Mouse (Mus musculus) midbrain, embryonic 15.5 days (tissue): ENCODE data around the gene Mcm2. TPM values are rescaled to one million over a fixed set of nuclear protein-coding genes. Genes with fewer than 3 reads are reported as not detected.

Experiments
- ATAC-seq: fragments of 200-750 bp; cut with Nextera tagmentation; replicated peaks from 2 replicates; pipeline ENCODE4 v1.8.0; 2017; ENCODE audit warnings: moderate TSS enrichment
- H3K27ac ChIP-seq: fragments of 300-500 bp; sonication (generic); 2 replicates; pipeline ENCODE4 v1.5.1; 2015; ENCODE audit warnings: mild to moderate bottlenecking, inconsistent platforms
- H3K27me3 ChIP-seq: fragments of 300-500 bp; sonication (generic); replicated peaks from 2 replicates; pipeline ENCODE4 v1.6.1; 2015; ENCODE audit warnings: inconsistent platforms
- H3K36me3 ChIP-seq: fragments of 300-500 bp; sonication (generic); replicated peaks from 2 replicates; pipeline ENCODE4 v1.6.1; 2015; ENCODE audit warnings: inconsistent platforms
- H3K4me1 ChIP-seq: fragments of 300-500 bp; sonication (generic); 2 replicates; pipeline ENCODE4 v1.6.1; 2015; ENCODE audit warnings: inconsistent platforms
- H3K4me2 ChIP-seq: fragments of 300-500 bp; sonication (generic); 2 replicates; pipeline ENCODE4 v1.6.1; 2015; ENCODE audit warnings: inconsistent platforms, mild to moderate bottlenecking, moderate library complexity
- H3K4me3 ChIP-seq: fragments of 300-500 bp; sonication (generic); 2 replicates; pipeline ENCODE4 v1.5.1; 2015; ENCODE audit warnings: mild to moderate bottlenecking, inconsistent platforms
- H3K9ac ChIP-seq: fragments of 300-500 bp; sonication (generic); 2 replicates; pipeline ENCODE4 v1.6.1; 2015; ENCODE audit warnings: mild to moderate bottlenecking, inconsistent platforms
- H3K9me3 ChIP-seq: fragments of 300-500 bp; sonication (generic); 2 replicates; pipeline ENCODE4 v1.6.1; 2016; ENCODE audit warnings: inconsistent platforms
- WGBS: fragments of 180-500 bp; shearing (Covaris S2); methylation state at CpG from one replicate; pipeline ENCODE4 v1.1.7; 2015; ENCODE audit warnings: mixed read lengths; 5-methylcytosine and 5-hydroxymethylcytosine counted together
- polyA plus RNA-seq: library from polyadenylated mRNA; unstranded; fragments of >200 nt; fragmentation: Nextera tagmentation; extraction: Ambion mirVana; gene quantifications from 2 replicates; pipeline ENCODE4 v1.2.1, GENCODE M21; 2015

The Mcm2 gene
- 24.7 and 28.8 TPM in 2 replicates for polyA plus RNA-seq

GRCm38 (mm10) chr6:88898534-88899048 is at the start of gene Mcm2:
Gene Mcm2 (minus strand): TSS chr6:88898780.
- Histone ChIP-seq H3K9ac (peak within 1 kb of the TSS; percentile 44), H3K27ac (peak within 1 kb of the TSS; percentile 52), H3K4me2 (peak within 1 kb of the TSS; percentile 71), H3K9me3 (no peaks in the 10 kb centered on the region), H3K27me3 (no peaks in the 10 kb centered on the region), H3K36me3 (no peaks in the 10 kb centered on the region), H3K4me1 (peaks cover 22% of the 10 kb centered on the region), H3K4me3 (peak within 1 kb of the TSS; percentile 49)
- ATAC-seq: peak; percentile 69
- under 1% methylated on average over 33 of the region's 33 CpGs for WGBS

DNA sequence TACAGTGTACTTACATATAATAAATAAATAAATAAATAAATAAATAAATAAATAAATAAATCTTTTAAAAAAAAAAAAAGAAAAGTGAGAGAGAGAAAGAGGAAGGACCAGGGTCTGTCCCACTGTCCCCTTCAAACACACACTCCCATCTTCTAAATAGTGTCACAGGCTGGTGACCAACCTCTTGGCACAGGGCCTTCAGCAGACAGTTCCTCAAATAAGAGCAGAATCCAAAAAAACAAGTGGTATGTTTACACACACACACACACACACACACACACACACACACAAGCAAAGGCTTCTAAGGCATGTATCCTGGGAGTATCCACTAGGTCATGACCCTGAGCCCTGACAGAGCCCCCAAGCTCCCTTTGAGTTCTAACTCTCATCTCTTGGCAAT is 49.2 kb upstream of the Mcm2 start:
- H3K27me3 ChIP-seq: no peaks in the 10 kb centered on the region
- no peaks in the 10 kb centered on the region for H3K9me3 ChIP-seq
- H3K4me2 ChIP-seq: no peak overlapping the region
- peaks cover 20% of the 10 kb centered on the region for H3K4me1 ChIP-seq
- no peak overlapping the region for H3K27ac ChIP-seq
- H3K4me3 ChIP-seq: no peak overlapping the region
- no peaks in the 10 kb centered on the region for H3K36me3 ChIP-seq
- ATAC-seq: no peak
- H3K9ac ChIP-seq: no peak overlapping the region

- H3K4me2 ChIP-seq: no peak overlapping the region
- no peak for ATAC-seq
- H3K9ac ChIP-seq: no peak overlapping the region
- no peaks in the 10 kb centered on the region for H3K27me3 ChIP-seq
- 70% methylated on average over 6 of the region's 6 CpGs for WGBS
- H3K4me1 ChIP-seq: peaks cover 33% of the 10 kb centered on the region
- H3K27ac ChIP-seq: no peak overlapping the region
- no peak overlapping the region for H3K4me3 ChIP-seq
- H3K9me3 ChIP-seq: no peaks in the 10 kb centered on the region
- H3K36me3 ChIP-seq: no peaks in the 10 kb centered on the region
Observed at GRCm38 (mm10) chr6:88946442-88946841, 47.9 kb upstream of the Mcm2 start.

DNA sequence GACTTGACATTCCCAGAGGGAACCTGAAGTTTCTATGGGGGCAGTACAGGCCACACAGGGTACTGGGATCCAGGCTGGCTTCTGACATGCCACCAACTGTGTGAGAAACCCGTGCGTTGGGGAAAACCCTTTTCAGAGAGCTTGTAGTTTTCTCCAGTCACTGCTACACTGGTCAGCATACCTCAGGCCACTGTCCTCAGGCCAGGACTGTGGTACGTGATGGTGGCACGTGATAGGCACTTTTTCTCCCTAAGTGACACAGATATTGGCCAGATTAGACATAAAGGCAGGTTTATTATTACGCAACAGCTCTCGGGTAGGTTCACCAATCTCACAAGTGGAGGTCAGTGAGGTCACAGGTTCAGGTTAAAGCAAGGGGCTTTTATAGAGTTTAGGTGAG is 45.1 kb upstream of the Mcm2 start:
- peaks cover 61% of the 10 kb centered on the region for H3K4me1 ChIP-seq
- peak overlapping the region; percentile 79 for H3K27ac ChIP-seq
- peak overlapping the region; percentile 36; the same call in 1 of the 2 replicates for H3K4me2 ChIP-seq
- H3K36me3 ChIP-seq: no peaks in the 10 kb centered on the region
- H3K27me3 ChIP-seq: no peaks in the 10 kb centered on the region
- ATAC-seq: no peak
- H3K9me3 ChIP-seq: no peaks in the 10 kb centered on the region
- no peak overlapping the region for H3K9ac ChIP-seq
- 65% methylated on average over 6 of the region's 6 CpGs for WGBS
- H3K4me3 ChIP-seq: no peak overlapping the region

GRCm38 (mm10) chr6:88942595-88942994 is 44.0 kb upstream of the Mcm2 start:
- no peaks in the 10 kb centered on the region for H3K9me3 ChIP-seq
- 5% methylated on average over 8 of the region's 8 CpGs for WGBS
- ATAC-seq: peak; percentile 87
- H3K4me2 ChIP-seq: peak overlapping the region; percentile 36
- H3K4me3 ChIP-seq: no peak overlapping the region
- no peaks in the 10 kb centered on the region for H3K36me3 ChIP-seq
- H3K27me3 ChIP-seq: no peaks in the 10 kb centered on the region
- peaks cover 71% of the 10 kb centered on the region for H3K4me1 ChIP-seq
- peak overlapping the region; percentile 79 for H3K27ac ChIP-seq
- peak overlapping the region; percentile 4; the same call in 1 of the 2 replicates for H3K9ac ChIP-seq

DNA sequence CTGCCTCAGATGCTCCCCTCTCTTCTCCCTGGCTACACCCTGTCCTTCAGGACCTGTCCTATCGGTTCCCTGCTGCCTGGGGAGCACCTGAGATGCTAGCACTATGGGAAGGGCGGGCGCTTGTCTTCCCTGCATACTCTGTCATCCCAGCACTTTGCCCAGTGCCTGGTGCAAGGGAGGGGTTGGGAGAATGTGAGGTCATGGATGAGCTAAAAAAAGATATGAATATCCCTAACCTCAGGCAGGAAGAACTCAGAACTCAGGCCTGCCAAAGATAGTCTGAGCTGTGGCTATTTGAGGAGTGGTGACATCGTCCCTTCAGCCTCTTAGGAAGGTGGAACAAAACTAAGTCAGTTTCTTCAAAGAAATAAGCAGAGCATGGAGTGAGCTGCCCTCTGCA is 43.0 kb upstream of the Mcm2 start:
- no peak overlapping the region for H3K4me3 ChIP-seq
- H3K4me1 ChIP-seq: peaks cover 81% of the 10 kb centered on the region
- no peaks in the 10 kb centered on the region for H3K9me3 ChIP-seq
- peak overlapping the region; percentile 79 for H3K27ac ChIP-seq
- no peak overlapping the region for H3K9ac ChIP-seq
- H3K36me3 ChIP-seq: no peaks in the 10 kb centered on the region
- H3K4me2 ChIP-seq: no peak overlapping the region
- 61% methylated on average over 4 of the region's 4 CpGs for WGBS
- ATAC-seq: no peak
- no peaks in the 10 kb centered on the region for H3K27me3 ChIP-seq

DNA sequence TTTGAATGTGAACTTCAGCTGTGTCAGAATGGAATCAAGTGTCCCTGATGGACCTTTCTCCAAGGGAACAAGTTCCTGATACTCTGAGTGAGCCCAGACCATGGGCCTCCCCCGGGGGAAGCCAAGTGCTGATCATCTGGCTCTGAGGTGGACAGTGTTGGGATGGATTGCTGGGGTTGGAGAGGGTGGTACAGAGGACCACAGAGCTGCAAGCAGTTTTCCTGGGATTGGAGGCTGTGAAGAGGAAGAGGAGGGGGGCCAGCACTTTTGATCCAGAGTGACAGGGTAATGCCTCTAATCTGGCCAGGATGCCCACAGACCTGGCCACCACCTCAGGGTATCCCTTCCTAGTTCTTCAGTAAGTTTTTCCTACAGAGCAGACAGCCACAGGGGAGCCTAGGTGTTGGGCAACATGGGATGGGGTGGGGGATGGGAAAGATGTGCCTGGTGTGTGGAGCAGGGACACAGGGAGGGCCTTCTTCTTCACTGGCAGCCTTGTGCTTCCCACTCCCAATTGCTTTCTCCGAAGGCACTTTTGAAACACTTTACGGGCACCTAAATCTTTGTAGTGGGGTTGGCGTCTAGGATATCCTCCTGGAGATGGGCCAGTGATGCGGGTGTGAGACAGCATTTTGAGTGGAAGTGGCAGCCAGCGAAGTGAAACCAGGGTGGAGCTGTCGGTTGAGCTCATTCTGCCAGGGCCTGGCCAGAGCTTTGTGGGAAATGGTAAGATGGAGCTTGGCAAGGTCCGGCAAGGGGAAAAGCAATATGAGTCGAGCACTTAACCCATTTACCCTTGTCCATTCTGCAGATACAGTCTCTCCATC is 41.7 kb upstream of the Mcm2 start:
- Histone ChIP-seq H3K9me3 (no peaks in the 10 kb centered on the region), H3K4me3 (no peak overlapping the region), H3K4me1 (peaks cover 92% of the 10 kb centered on the region), H3K9ac (no peak overlapping the region), H3K36me3 (no peaks in the 10 kb centered on the region), H3K4me2 (no peak overlapping the region), H3K27me3 (no peaks in the 10 kb centered on the region), H3K27ac (peak overlapping the region; percentile 34; the same call in 1 of the 2 replicates)
- no peak for ATAC-seq
- WGBS: 71% methylated on average over 9 of the region's 9 CpGs

- WGBS: 22% methylated on average over 12 of the region's 12 CpGs
- no peaks in the 10 kb centered on the region for H3K36me3 ChIP-seq
- peak overlapping the region; percentile 77; the same call in 1 of the 2 replicates for H3K27ac ChIP-seq
- H3K4me1 ChIP-seq: peaks cover 98% of the 10 kb centered on the region
- H3K9ac ChIP-seq: no peak overlapping the region
- H3K4me3 ChIP-seq: no peak overlapping the region
- no peak overlapping the region for H3K4me2 ChIP-seq
- no peaks in the 10 kb centered on the region for H3K9me3 ChIP-seq
- no peak for ATAC-seq
- H3K27me3 ChIP-seq: no peaks in the 10 kb centered on the region
Observed at GRCm38 (mm10) chr6:88939281-88940089, 40.9 kb upstream of the Mcm2 start.

GRCm38 (mm10) chr6:88938664-88939055 is 40.1 kb upstream of the Mcm2 start:
- WGBS: 32% methylated on average over 5 of the region's 5 CpGs
- Histone ChIP-seq H3K4me2 (no peak overlapping the region), H3K9me3 (no peaks in the 10 kb centered on the region), H3K36me3 (no peaks in the 10 kb centered on the region), H3K27ac (peak overlapping the region; percentile 77), H3K4me1 (peaks cover 93% of the 10 kb centered on the region), H3K9ac (no peak overlapping the region), H3K4me3 (no peak overlapping the region), H3K27me3 (no peaks in the 10 kb centered on the region)
- no peak for ATAC-seq

DNA sequence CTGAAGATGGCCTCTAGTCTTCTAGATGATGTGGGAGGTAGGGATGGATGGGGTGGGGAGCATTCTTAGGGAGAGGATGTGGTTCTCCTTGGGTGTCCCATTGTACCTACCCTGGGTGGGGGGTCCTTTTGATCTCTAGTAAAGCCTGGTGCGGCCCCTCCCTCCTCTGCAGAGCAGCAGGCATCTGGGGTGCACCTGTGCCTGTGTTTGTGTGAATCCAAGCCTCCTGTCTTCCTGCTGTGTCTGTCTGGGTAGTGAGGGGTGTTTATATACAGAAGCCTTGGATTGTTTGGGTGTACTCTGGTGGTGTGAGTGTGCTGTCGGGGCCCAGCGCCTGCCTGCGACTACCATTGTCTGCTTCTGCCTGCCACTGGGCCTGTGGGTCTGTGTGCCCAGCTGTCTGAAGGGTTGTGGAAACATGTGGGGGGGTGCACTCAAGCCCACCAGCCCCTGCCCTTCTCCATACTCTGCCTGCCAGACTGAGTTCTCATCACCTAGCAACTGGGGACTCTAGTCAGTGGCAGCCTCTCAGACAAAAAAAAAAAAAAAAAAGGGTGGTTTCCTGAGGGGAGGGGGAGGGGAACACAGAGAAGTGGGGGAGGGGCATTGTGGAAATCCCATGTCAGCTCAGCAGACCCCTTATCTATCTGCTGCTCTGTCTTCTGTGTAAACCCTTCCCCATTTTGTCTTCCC is 39.5 kb upstream of the Mcm2 start:
- Histone ChIP-seq H3K9ac (no peak overlapping the region), H3K4me3 (no peak overlapping the region), H3K27me3 (no peaks in the 10 kb centered on the region), H3K27ac (peak overlapping the region; percentile 77), H3K36me3 (no peaks in the 10 kb centered on the region), H3K4me1 (peaks cover 87% of the 10 kb centered on the region), H3K9me3 (no peaks in the 10 kb centered on the region), H3K4me2 (no peak overlapping the region)
- WGBS: 10% methylated on average over 4 of the region's 4 CpGs
- peak; percentile 41 for ATAC-seq

- Histone ChIP-seq H3K9ac (no peak overlapping the region), H3K4me3 (no peak overlapping the region), H3K36me3 (no peaks in the 10 kb centered on the region), H3K27me3 (no peaks in the 10 kb centered on the region), H3K4me2 (no peak overlapping the region), H3K27ac (peak overlapping the region; percentile 77), H3K9me3 (no peaks in the 10 kb centered on the region), H3K4me1 (peaks cover 78% of the 10 kb centered on the region)
- WGBS: 19% methylated on average over 4 of the region's 4 CpGs
- no peak for ATAC-seq
Observed at GRCm38 (mm10) chr6:88937214-88937549, 38.6 kb upstream of the Mcm2 start.
